Mouse (Mus musculus) layer of hippocampus, adult 8-10 months (tissue): ENCODE data around the gene Lhfp. TPM values are rescaled to one million over a fixed set of nuclear protein-coding genes. Genes with fewer than 3 reads are reported as not detected.

Source experiments
- DNase-seq, 2 experiments: peaks; one replicate each; pipeline ENCODE4 v3.0.0; 2022; ENCODE audit warnings: low spot score in 2 of 2
- total RNA-seq, 4 experiments: library from RNA; stranded (reverse); gene quantifications; 2 replicates each; pipeline ENCODE4 v1.2.4; 2022

Gene Lhfp
- total RNA-seq, 4 experiments from 2014 or later = 16.6 to 21.7 (median 19.1) TPM

DNA sequence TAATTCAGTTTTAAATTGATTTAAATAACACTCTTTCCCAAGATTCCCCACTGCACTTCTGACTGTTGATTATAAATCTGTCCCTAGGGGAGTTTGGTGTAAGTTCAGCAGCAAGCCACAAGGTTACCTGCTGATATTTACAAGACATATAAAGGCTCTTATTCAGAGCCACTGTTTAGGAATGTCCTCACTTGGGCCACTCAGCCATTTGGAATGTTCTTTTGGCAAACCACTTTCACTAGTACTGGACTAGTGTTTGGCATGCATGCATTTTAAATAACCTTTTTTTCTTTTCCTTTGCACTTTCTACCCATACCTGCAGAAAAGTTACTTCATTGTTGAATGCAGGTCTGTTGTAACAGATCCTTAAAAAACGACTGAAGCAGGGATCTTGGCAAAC, 109.8 kb downstream of the Lhfp start:
- no peak for DNase-seq

DNA sequence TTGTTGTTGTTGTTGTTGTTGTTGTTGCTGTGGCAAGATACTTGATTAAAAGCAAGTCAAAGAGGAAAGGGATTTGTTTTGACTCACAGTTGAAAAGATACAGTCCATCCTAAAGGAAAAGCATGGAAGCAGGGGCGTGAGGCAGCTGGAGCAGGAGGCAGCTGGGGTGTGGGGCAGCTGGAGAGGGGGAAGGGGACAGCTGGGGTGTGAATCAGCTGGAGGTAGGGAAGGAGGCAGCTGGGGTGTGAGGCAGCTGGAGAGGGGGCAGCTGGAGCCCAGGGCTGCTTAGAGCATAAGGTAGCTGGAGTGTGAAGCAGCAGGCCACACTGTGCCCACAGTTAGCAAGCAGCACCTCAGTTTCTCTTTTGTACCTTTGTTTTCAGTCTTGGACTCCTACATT, 110.3 kb downstream of the Lhfp start:
- DNase-seq = no peak

DNA sequence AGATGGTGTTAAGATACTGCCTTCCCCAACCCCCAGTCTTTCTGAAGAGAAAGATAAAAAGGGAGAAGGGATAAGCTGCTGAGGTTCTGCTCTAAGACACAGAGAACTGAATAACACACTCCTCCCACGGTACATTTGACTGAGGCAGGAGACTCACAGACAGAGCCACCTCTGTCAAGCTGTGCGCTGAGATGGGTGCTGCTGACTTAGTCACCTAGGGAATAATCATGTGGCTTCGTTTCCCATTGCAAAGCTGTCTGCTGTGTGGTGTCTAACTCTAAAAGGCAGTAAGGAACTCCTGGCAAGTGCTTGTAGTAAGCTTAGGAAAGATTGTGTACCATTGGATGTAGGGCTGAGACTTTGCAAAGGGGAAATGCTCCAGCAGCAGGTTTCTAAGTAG, 120.6 kb downstream of the Lhfp start:
- peak; percentile 17 to 18 for DNase-seq

DNA sequence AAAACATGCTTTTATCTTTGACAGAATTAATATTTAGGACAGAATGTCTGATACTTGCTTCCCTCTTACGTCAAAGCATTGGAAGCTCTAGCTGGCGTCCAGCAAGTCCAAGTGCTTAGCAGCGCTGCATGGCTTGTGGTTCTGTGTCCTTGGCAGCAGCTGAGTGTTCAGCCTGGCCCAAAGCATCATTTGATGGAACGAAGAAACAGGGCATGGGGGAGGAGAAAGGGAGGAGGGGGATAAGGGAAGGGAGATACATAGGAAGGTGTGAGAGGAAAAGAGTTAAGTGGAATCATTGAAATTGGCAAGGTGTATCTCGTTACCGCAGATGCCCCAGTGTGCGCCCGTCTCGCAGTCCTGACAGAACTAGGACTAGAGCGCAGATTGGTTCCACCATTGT, 124.0 kb downstream of the Lhfp start:
- peak in 1 of 2 experiments; percentile 40 for DNase-seq

DNA sequence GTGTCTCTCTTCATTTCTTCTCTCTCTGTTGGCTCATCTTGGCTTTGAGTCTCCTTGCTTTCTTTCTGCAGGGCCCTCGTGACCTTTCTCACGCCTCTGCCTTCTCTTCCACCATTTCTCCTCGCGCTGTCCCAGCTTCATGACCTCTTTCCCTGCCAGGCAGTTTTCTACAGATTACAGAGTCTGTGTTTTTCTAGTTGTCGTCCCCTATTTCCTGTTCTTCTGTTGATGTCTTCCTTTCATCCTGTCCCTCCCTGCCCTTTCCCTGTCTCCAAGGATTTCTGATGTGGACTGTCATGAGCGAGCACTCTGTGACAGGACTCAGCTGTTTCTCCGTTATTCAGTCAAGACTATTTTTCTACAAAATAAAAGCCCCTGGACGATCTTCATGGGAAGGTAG, 124.7 kb downstream of the Lhfp start:
- DNase-seq = no peak

DNA sequence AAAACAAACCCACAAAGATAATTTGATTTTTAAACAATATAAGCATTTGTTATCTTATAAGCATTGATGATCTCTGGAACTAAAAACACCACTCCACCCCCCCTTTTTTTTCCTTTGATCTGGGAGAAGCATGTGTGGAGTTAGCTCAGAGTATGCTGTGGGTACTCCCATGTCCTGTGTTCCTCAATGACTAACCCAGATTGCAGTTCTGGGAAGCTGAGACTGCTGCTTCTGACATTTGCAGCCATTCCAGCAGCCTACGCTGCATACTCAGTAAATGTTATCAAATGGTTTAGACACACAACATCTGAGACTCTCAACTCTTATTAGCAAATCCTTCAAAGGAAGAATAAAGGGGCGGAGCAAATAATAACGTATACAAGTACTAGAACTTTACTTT, 128.2 kb downstream of the Lhfp start:
- DNase-seq = peak; percentile 16 to 29

DNA sequence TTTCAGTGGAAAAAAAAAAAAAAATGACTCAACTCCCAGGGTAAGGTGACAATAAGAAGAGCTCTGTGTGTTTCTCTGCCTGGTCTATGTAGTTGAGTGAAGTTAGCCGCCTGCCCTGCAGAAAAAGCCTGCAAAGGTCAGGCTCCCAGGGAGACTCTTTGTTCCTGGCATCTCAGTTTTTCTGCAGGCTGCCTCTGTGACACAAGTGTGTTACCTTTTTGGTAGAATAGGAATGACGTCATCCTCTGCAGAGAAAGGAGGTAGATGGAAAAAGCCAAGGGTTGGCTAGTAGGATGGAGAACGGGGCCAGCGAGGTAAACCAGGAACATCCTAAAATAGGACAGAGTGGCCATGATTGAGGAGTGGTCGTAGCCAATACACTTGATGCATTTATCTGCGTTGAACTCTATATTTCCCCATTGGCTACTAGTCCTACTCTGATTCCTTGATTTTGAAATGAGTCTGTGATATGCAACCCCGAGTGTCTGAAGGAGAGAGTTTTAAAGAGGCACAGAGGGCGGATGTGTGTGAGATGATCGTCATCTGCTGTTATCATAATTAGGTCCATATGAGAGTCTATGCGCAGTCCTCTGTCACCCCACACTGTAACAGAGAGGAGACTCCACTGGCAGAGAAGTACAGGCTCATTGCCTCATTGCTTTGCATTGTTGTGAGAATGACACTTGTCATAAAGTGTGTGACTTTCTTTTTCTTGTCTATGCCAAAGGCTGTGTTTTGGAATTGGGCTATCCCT, 132.2 kb downstream of the Lhfp start:
- no peak for DNase-seq

GRCm38 (mm10) chr3:53179936-53180335, 138.6 kb downstream of the Lhfp start:
- no peak for DNase-seq

- no peak for DNase-seq
Measured at GRCm38 (mm10) chr3:53185439-53185838, 144.1 kb downstream of the Lhfp start.

DNA sequence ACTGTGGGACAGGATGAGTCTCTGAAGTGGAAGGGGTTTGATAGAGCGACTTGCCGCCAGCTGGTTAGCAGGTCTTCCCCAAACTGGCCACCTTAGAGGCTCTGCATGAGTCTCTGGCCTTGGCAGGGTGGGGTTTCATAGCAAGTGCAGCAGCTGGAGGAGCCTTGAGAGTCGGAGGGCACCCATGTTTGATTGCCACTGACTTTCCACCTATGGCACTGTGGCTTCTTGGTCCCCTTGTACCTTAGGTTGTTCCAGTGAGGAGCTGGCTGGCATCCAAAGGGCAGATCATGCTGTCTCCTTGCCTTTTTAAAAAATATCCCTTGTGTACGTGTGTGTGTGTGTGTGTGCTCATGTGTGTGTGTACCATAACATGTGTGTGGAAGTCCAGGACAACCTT, 152.1 kb downstream of the Lhfp start:
- DNase-seq = no peak

DNA sequence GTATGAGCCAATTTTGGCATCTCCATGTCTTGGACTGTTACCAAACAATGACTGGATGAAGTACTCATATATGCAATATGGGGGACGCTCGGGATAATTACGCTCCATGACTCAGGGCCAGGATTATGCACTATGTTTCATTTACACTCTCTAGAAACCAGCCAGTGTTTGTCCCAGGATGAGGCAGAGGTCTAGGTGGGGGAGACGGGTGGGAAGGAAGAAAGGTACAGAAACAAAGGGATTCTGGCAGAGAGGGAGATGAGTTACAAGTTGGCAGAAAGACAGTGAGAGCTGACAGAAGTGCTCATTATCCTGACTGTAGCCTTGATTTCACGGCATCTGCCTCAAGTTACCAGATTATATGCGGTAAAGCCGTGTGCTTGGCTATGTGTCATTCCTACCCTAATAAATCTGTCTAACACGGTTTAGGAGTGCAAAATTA, 154.4 kb downstream of the Lhfp start:
- no peak for DNase-seq

GRCm38 (mm10) chr3:53200175-53200574, 158.8 kb downstream of the Lhfp start:
- no peak for DNase-seq

- no peak for DNase-seq
Measured at GRCm38 (mm10) chr3:53200853-53201252, 159.5 kb downstream of the Lhfp start.

- no peak for DNase-seq
Measured at GRCm38 (mm10) chr3:53201670-53202069, 160.3 kb downstream of the Lhfp start.

GRCm38 (mm10) chr3:53202184-53202583, 160.9 kb downstream of the Lhfp start:
- no peak for DNase-seq

DNA sequence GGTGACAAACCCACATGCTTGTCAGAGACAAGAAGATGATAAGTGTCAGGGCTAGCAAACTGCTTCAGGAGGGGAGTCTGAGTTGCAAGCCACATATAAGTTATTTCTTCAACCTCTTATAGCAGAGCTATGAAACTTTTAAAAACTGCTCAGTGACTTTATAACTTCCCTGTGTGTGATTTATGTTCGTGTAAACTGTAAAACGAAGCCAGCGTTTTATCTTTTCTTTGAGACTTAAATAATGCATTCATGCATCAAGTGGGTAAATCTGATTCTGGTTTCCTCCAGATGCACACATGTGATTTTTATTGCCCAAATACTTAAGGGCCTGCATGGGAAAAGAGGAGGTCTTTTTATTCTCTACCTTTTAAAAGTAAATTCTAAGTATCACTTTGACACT, 161.4 kb downstream of the Lhfp start:
- no peak for DNase-seq

GRCm38 (mm10) chr3:53203656-53204055, 162.3 kb downstream of the Lhfp start:
- DNase-seq = no peak

GRCm38 (mm10) chr3:53204348-53204984, 163.1 kb downstream of the Lhfp start:
- no peak for DNase-seq

- no peak for DNase-seq
Measured at GRCm38 (mm10) chr3:53204985-53205365, 163.6 kb downstream of the Lhfp start.

GRCm38 (mm10) chr3:53205706-53206105, 164.4 kb downstream of the Lhfp start:
- no peak for DNase-seq

- DNase-seq = no peak
Measured at GRCm38 (mm10) chr3:53206509-53207224, 165.3 kb downstream of the Lhfp start.

DNA sequence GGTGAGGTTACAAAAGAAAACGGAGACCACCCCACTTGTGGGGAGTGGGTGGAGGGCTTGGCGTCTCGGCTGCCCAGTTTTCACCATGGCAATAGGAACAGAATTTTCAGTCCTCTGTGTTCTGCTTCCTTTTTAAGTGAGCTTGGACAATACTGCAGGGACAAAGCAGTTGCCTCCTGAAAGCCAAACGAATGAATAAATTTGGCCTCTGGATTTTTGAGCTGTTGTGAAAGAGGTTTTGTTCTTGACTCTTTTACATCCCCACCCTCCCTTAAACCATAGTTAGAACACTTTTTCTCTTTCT, 165.8 kb downstream of the Lhfp start:
- DNase-seq = no peak
